In the genomic region with DNA sequence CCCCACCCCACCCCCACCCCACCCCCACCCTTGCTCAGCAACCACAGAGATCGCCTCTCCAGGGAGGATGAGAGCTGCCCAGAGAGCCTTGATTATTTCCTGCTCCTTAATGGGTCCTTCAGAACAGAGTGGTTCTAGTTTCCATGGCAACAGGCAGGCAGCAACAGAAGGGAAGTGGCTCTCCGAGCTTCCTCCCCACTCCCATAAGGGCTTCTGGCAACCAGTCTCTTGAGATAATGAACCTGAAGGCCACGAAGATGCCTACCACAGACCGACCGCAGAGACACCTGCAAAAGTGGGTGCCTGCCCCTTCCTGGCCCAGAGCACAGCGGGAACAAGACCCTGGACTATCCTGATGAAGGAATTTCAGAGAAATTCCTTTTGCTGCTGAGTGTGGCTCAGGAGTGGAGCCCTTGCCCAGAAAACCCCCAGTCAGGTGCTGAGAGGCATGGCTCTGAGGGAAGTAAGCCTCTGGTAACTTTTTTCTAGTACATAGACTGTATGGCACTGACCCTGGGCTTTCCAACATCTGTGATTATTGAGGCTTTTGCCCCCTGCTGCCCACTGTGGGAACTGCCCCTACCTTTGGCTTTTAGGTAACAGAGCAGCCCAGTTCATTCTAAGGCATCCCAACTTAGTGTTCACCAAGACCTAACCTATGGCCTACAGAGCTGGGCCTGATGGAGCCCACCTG, we compare ENCODE assay signal across 9 mouse cellular contexts. TPM values are rescaled to one million over a fixed set of nuclear protein-coding genes. Genes with fewer than 3 reads are reported as not detected.
DNase-seq lines count a peak whose midpoint lies in the region; ATAC-seq and TF ChIP-seq lines count a peak whose summit lies in the region.
"Had no signal": no experiment of that assay in that cellular context is flagged by ENCODE, and none has a peak within 500 bp of the region (broad histone marks: within the 10 kb centered on the region; RNA-seq: fewer than 3 reads in every experiment).

No protein-coding gene starts in this region.

- H3K27ac ChIP-seq in bone marrow macrophage, adult 2 months (ENCODE audit: insufficient read depth, low read depth, low read length), result no peak overlapping the region
- H3K27ac ChIP-seq in forebrain, postnatal 0 days (ENCODE audit: low read depth, low read length), result peak overlapping the region; percentile 83
- H3K27ac ChIP-seq in intestine, embryonic 15.5 days, result no peak overlapping the region; the same call in 1 of the 2 replicates
- peak overlapping the region; percentile 14; the same call in 1 of the 2 replicates for H3K27ac ChIP-seq in limb, embryonic 10.5 days
- H3K27ac ChIP-seq in midbrain, embryonic 15.5 days, result peak overlapping the region; percentile 81
- H3K27ac ChIP-seq: embryonic facial prominence, embryonic 15.5 days had no signal

- no peaks in the 10 kb centered on the region for H3K27me3 ChIP-seq in forebrain, postnatal 0 days (ENCODE audit: insufficient read depth, low read length)
- H3K27me3 ChIP-seq in intestine, embryonic 15.5 days (replicated peaks), result no peaks in the 10 kb centered on the region
- no peaks in the 10 kb centered on the region for H3K27me3 ChIP-seq in limb, embryonic 10.5 days (ENCODE audit: low read depth, poor library complexity, severe bottlenecking)
- H3K27me3 ChIP-seq in midbrain, embryonic 15.5 days (replicated peaks), result 0 out of 2 replicates have a peak, but pooled peaks cover 7% of the 10 kb centered on the region
- H3K27me3 ChIP-seq: embryonic facial prominence, embryonic 15.5 days had no signal

- peak; percentile 58 for ATAC-seq in forebrain, postnatal 0 days
- ATAC-seq in intestine, embryonic 15.5 days, result no peak
- ATAC-seq in midbrain, embryonic 15.5 days (replicated peaks), result peak; percentile 53

- DNase-seq in left cerebral cortex, adult 18-20 months (ENCODE audit: low spot score in 2 of 2), result peak; percentile 53 to 70
- DNase-seq in left cerebral cortex, adult 11 months (ENCODE audit: low spot score), result no peak
- DNase-seq in forebrain, postnatal 0 days, result peak; percentile 77
- DNase-seq in limb, embryonic 10.5 days (ENCODE audit: low spot score), result peak; percentile 71
- peak; percentile 58 to 71 for DNase-seq in spleen, postnatal 36 days (ENCODE audit: low spot score in 2 of 2)

- H3K4me2 ChIP-seq in forebrain, postnatal 0 days (ENCODE audit: low read depth), result peak overlapping the region; percentile 31
- peak overlapping the region; percentile 22; the same call in 1 of the 2 replicates for H3K4me2 ChIP-seq in intestine, embryonic 15.5 days (replicated peaks)
- peak overlapping the region; percentile 37 for H3K4me2 ChIP-seq in midbrain, embryonic 15.5 days
- H3K4me2 ChIP-seq: embryonic facial prominence, embryonic 15.5 days had no signal

- WGBS in forebrain, postnatal 0 days, result 17% methylated on average over 6 of the region's 6 CpGs
- 15% methylated on average over 6 of the region's 6 CpGs for WGBS in intestine, embryonic 15.5 days
- 34% methylated on average over 6 of the region's 6 CpGs for WGBS in limb, embryonic 10.5 days
- WGBS in midbrain, embryonic 15.5 days, result 14% methylated on average over 6 of the region's 6 CpGs

- no peaks in the 10 kb centered on the region for H3K36me3 ChIP-seq in forebrain, postnatal 0 days (ENCODE audit: insufficient read depth)
- no peaks in the 10 kb centered on the region for H3K36me3 ChIP-seq in intestine, embryonic 15.5 days
- H3K36me3 ChIP-seq in limb, embryonic 10.5 days, result no peaks in the 10 kb centered on the region
- no peaks in the 10 kb centered on the region for H3K36me3 ChIP-seq in midbrain, embryonic 15.5 days (replicated peaks)
- H3K36me3 ChIP-seq: embryonic facial prominence, embryonic 15.5 days had no signal

- H3K4me3 ChIP-seq in bone marrow macrophage, adult 2 months (ENCODE audit: insufficient read depth, low read length), result no peak overlapping the region
- H3K4me3 ChIP-seq in forebrain, postnatal 0 days (ENCODE audit: low read depth, low read length), result no peak overlapping the region
- H3K4me3 ChIP-seq in intestine, embryonic 15.5 days (replicated peaks), result no peak overlapping the region
- peak overlapping the region; percentile 6; the same call in 1 of the 2 replicates for H3K4me3 ChIP-seq in limb, embryonic 10.5 days
- no peak overlapping the region for H3K4me3 ChIP-seq in midbrain, embryonic 15.5 days
- H3K4me3 ChIP-seq: embryonic facial prominence, embryonic 15.5 days had no signal

- peaks cover 8% of the 10 kb centered on the region for H3K4me1 ChIP-seq in bone marrow macrophage, adult 2 months (ENCODE audit: control insufficient read depth, insufficient read depth, low read length)
- H3K4me1 ChIP-seq in forebrain, postnatal 0 days (ENCODE audit: insufficient read depth), result peaks cover 9% of the 10 kb centered on the region
- H3K4me1 ChIP-seq in intestine, embryonic 15.5 days (replicated peaks), result peaks cover 4% of the 10 kb centered on the region; the same call in 1 of the 2 replicates
- peaks cover 12% of the 10 kb centered on the region for H3K4me1 ChIP-seq in limb, embryonic 10.5 days
- peaks cover 25% of the 10 kb centered on the region for H3K4me1 ChIP-seq in midbrain, embryonic 15.5 days

- no peak for TF ChIP-seq POLR2A in bone marrow macrophage, adult 2 months (IDR thresholded peaks at IDR 0.05; ENCODE audit: borderline replicate concordance, low read depth, low read length)

- no peak overlapping the region for H3K9ac ChIP-seq in forebrain, postnatal 0 days
- H3K9ac ChIP-seq in intestine, embryonic 15.5 days, result no peak overlapping the region
- 0 out of 2 replicates have a peak overlapping the region, but pooled peaks have one; percentile 2 for H3K9ac ChIP-seq in midbrain, embryonic 15.5 days
- H3K9ac ChIP-seq: embryonic facial prominence, embryonic 15.5 days had no signal

- H3K9me3 ChIP-seq in forebrain, postnatal 0 days (ENCODE audit: low read length), result no peaks in the 10 kb centered on the region
- no peaks in the 10 kb centered on the region for H3K9me3 ChIP-seq in intestine, embryonic 15.5 days
- H3K9me3 ChIP-seq in limb, embryonic 10.5 days (replicated peaks), result no peaks in the 10 kb centered on the region
- H3K9me3 ChIP-seq in midbrain, embryonic 15.5 days, result no peaks in the 10 kb centered on the region
- H3K9me3 ChIP-seq: embryonic facial prominence, embryonic 15.5 days had no signal

- TF ChIP-seq CTCF in bone marrow macrophage, adult 2 months (IDR thresholded peaks at IDR 0.05; ENCODE audit: low read depth, low read length), result peak; percentile 54
- peak; percentile 72 for TF ChIP-seq CTCF in forebrain, postnatal 0 days (IDR thresholded peaks at IDR 0.05; ENCODE audit: low read depth)

RNA-seq across cellular contexts. Expression of a gene that starts 5.3 kb away (rescaled TPM):
- 10 to 100 TPM; 29.9 to 31.9 TPM for total RNA-seq in left cerebral cortex, adult 18-20 months (2021)
- polyA plus RNA-seq in bone marrow macrophage, adult 2 months (2012; ENCODE audit: insufficient read depth, insufficient read length, missing spikeins), result 8.8 and 10.3 TPM in 2 replicates
- 44.2 and 53.6 TPM in 2 replicates for total RNA-seq in forebrain, postnatal 0 days (2014; rRNA removed)
- 15.4 and 17.2 TPM in 2 replicates for polyA plus RNA-seq in forebrain, postnatal 0 days (2015; fragmentation: Nextera tagmentation; extraction: Ambion mirVana)
- polyA plus RNA-seq in intestine, embryonic 15.5 days (2015; fragmentation: Nextera tagmentation; extraction: Ambion mirVana), result 12.5 and 12.8 TPM in 2 replicates
- polyA plus RNA-seq in limb, embryonic 10.5 days (2016; fragmentation: Nextera tagmentation; extraction: Ambion mirVana), result 12.2 and 14.6 TPM in 2 replicates
- polyA plus RNA-seq in midbrain, embryonic 15.5 days (2015; fragmentation: Nextera tagmentation; extraction: Ambion mirVana), result 20.1 and 20.5 TPM in 2 replicates

RNA-seq across cellular contexts. Expression of a gene that starts 25.3 kb away (rescaled TPM):
- total RNA-seq in left cerebral cortex, adult 18-20 months (2021), result 1 to 10 TPM; 5.2 to 7.6 TPM
- 13.5 and 17.6 TPM in 2 replicates for polyA plus RNA-seq in bone marrow macrophage, adult 2 months (2012; ENCODE audit: insufficient read depth, insufficient read length, missing spikeins)
- 1.9 and 2.5 TPM in 2 replicates for total RNA-seq in forebrain, postnatal 0 days (2014; rRNA removed)
- polyA plus RNA-seq in forebrain, postnatal 0 days (2015; fragmentation: Nextera tagmentation; extraction: Ambion mirVana), result 1.2 and 1.5 TPM in 2 replicates
- 11.3 and 13.3 TPM in 2 replicates for polyA plus RNA-seq in intestine, embryonic 15.5 days (2015; fragmentation: Nextera tagmentation; extraction: Ambion mirVana)
- polyA plus RNA-seq in limb, embryonic 10.5 days (2016; fragmentation: Nextera tagmentation; extraction: Ambion mirVana), result 3.0 TPM in 2 replicates
- 1.2 and 1.5 TPM in 2 replicates for polyA plus RNA-seq in midbrain, embryonic 15.5 days (2015; fragmentation: Nextera tagmentation; extraction: Ambion mirVana)

RNA-seq across cellular contexts. Expression of a gene that starts 32.6 kb away (rescaled TPM):
- total RNA-seq in left cerebral cortex, adult 18-20 months (2021), result 10 to 100 TPM; 59.7 to 69.5 TPM
- polyA plus RNA-seq in bone marrow macrophage, adult 2 months (2012; ENCODE audit: insufficient read depth, insufficient read length, missing spikeins), result 22.2 and 25.0 TPM in 2 replicates
- total RNA-seq in forebrain, postnatal 0 days (2014; rRNA removed), result 16.2 and 21.9 TPM in 2 replicates
- polyA plus RNA-seq in forebrain, postnatal 0 days (2015; fragmentation: Nextera tagmentation; extraction: Ambion mirVana), result 16.1 and 19.5 TPM in 2 replicates
- polyA plus RNA-seq in intestine, embryonic 15.5 days (2015; fragmentation: Nextera tagmentation; extraction: Ambion mirVana), result 32.8 and 35.0 TPM in 2 replicates
- 44.5 and 44.8 TPM in 2 replicates for polyA plus RNA-seq in limb, embryonic 10.5 days (2016; fragmentation: Nextera tagmentation; extraction: Ambion mirVana)
- 27.8 and 29.1 TPM in 2 replicates for polyA plus RNA-seq in midbrain, embryonic 15.5 days (2015; fragmentation: Nextera tagmentation; extraction: Ambion mirVana)

RNA-seq across cellular contexts. Expression of a gene that starts 41.4 kb away (rescaled TPM):
- total RNA-seq in left cerebral cortex, adult 18-20 months (2021), result 10 to 100 TPM; 11.9 to 15.1 TPM
- 40.4 and 44.1 TPM in 2 replicates for polyA plus RNA-seq in bone marrow macrophage, adult 2 months (2012; ENCODE audit: insufficient read depth, insufficient read length, missing spikeins)
- total RNA-seq in forebrain, postnatal 0 days (2014; rRNA removed), result 8.1 and 8.5 TPM in 2 replicates
- 12.4 and 13.9 TPM in 2 replicates for polyA plus RNA-seq in forebrain, postnatal 0 days (2015; fragmentation: Nextera tagmentation; extraction: Ambion mirVana)
- 153 and 195 TPM in 2 replicates for polyA plus RNA-seq in intestine, embryonic 15.5 days (2015; fragmentation: Nextera tagmentation; extraction: Ambion mirVana)
- 78.2 and 89.7 TPM in 2 replicates for polyA plus RNA-seq in limb, embryonic 10.5 days (2016; fragmentation: Nextera tagmentation; extraction: Ambion mirVana)
- polyA plus RNA-seq in midbrain, embryonic 15.5 days (2015; fragmentation: Nextera tagmentation; extraction: Ambion mirVana), result 12.0 and 13.3 TPM in 2 replicates

RNA-seq across cellular contexts. Expression of a gene that starts 48.8 kb away (rescaled TPM):
- total RNA-seq in left cerebral cortex, adult 18-20 months (2021), result not detected
- not detected in 2 replicates for polyA plus RNA-seq in bone marrow macrophage, adult 2 months (2012; ENCODE audit: insufficient read depth, insufficient read length, missing spikeins)
- total RNA-seq in forebrain, postnatal 0 days (2014; rRNA removed), result not detected in 2 replicates
- polyA plus RNA-seq in forebrain, postnatal 0 days (2015; fragmentation: Nextera tagmentation; extraction: Ambion mirVana), result not detected in 2 replicates
- polyA plus RNA-seq in intestine, embryonic 15.5 days (2015; fragmentation: Nextera tagmentation; extraction: Ambion mirVana), result not detected in 2 replicates
- polyA plus RNA-seq in limb, embryonic 10.5 days (2016; fragmentation: Nextera tagmentation; extraction: Ambion mirVana), result not detected in 2 replicates
- not detected in 2 replicates for polyA plus RNA-seq in midbrain, embryonic 15.5 days (2015; fragmentation: Nextera tagmentation; extraction: Ambion mirVana)
- polyA plus RNA-seq: embryonic facial prominence, embryonic 15.5 days had no signal

Comparison
In these comparisons a context has a peak if more than half of its experiments do, and no peak if none do; other contexts are left out.
1. H3K27ac ChIP-seq: peak in forebrain, postnatal 0 days (single experiment), limb, embryonic 10.5 days (single experiment) and midbrain, embryonic 15.5 days (single experiment); none in bone marrow macrophage, adult 2 months (single experiment) and intestine, embryonic 15.5 days (single experiment).
2. Peak in every context shown above with its lines, with median percentiles within 50 percentile points of each other: H3K4me2 ChIP-seq.